Mouse (Mus musculus) retina, embryonic 14.5 days (tissue): Measurements from ENCODE around the gene Ankrd61.

Experiments used
- DNase-seq: peaks from one replicate; pipeline ENCODE4 v3.0.0-alpha.2; 2015; ENCODE audit warnings: low spot score

Ankrd61 gene

DNA sequence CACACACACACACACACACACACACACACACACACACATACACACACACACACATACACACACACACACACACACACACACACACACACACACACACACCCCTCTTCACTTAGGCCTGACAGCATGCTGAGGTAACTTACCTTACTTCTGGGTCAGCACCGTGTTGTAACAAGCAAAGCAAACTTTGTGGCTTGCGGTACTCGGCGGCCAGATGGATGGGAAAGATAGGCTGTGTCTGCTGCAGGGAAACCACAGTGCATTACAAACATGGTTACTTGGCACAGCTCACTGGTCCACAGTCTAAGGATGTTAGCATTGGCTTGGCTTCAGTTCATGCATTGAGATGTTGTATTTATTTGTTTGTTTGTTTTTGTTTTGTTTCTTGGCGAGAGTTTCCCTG, 4.1 kb downstream of the Ankrd61 start:
- DNase-seq = no peak

DNA sequence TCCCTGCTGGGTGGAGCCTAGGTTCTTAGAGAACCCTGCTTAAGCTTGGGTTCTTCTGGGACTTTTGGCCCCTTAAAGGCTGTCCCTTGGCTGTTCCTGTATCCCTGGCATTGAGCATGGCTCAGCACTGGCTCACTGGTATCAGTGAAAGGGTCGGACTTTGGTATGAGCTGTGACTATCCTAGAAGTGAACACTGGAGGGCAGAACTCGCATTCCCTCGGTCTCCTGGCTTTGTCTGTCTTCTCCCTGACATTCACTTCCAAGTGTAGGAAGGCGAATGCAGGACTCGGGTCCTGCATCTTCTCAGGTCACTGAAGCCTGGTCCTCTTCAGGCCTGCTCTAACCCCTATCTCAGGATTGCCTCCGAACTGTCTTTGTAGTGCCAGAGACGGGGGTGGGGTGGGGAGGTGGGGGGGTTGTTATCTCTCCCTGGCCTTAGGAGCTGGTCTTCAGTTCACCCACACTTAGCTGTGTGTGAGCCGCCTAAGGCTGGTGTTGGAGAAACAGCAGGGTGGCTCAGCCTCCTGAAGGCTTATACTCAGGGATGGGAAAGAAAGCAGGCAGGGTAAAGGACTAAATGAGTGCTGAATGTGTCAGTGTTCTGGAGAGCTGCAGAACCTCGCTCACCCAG, 5.1 kb downstream of the Ankrd61 start:
- no peak for DNase-seq

DNA sequence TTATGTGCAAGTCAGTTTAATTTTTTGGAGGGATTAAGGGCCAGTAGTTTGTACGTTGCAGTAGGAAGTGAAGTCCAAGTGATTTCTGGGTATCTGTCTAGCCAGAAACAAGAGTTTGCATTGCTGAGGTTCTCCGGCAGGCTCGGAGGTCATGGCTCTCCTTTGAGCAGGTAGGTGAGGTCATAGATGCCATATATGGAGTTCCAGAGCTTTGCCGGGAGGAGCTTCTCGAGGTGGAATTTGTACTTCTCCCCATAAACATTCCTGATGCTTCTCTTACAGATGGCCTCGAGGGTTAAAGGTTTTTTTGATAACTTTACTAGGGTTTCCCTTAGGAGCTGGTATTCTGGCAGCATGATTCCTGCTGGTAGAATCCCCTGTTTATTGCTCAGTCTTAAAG, 6.7 kb downstream of the Ankrd61 start:
- no peak for DNase-seq

GRCm38 (mm10) chr5:143885274-143885673, 12.2 kb downstream of the Ankrd61 start:
- no peak for DNase-seq

DNA sequence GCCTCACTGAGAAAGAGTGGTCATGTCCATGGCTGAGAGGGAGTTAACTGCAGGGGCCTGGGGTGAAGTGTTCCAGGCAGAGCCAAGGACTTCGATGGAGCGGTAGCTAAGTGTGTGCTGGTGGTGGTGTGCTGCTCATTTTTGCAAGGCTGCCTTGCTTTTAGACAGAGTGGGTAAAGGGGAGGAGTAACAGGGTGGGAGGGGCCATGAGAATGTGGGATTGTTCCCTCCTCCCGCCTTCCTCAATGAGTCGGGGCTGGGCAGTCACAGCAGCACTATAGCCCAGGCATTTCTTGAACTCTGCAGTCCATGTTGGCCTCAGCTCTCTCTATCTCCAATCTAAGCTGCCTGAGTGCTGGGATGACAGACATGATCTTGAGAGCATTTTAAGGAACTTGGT, 22.9 kb downstream of the Ankrd61 start:
- no peak for DNase-seq

DNA sequence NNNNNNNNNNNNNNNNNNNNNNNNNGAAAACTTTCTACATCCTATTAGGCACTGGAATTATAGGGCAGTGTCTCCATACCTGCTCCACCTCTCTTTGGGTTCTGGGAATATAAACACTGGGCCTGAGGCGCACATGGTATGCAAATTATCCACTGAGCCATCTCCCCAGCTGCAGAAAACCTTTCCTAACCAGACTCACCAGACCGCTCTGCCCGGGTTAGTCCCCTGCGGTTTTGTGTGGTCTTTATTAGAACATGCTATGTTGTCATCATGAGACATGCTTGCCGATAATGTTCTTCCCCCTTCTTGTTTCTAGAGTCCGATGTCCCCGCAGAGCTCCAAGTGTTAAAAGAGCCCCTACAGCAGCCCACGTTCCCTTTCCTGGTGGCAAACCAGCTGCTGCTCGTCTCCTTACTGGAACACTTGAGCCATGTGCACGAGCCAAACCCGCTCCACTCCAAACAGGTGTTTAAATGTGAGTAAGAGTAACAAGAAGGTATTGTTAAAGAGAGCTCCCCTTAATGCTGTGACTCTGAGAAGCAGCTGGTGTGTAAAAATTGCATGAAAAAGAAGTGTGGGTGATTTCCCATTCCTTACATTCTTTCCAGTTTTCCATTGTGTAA, 25.8 kb downstream of the Ankrd61 start:
- DNase-seq = no peak
